Mouse (Mus musculus) heart, embryonic 16.5 days (tissue): ENCODE results near the gene Hoxa4. TPM values are rescaled to one million over a fixed set of nuclear protein-coding genes. Genes with fewer than 3 reads are reported as not detected.

ENCODE experiments used
- ATAC-seq: fragments of 200-750 bp; cut with Nextera tagmentation; replicated peaks from 2 replicates; pipeline ENCODE4 v1.8.0; 2017; ENCODE audit warnings: moderate number of reproducible peaks; ENCODE audit not compliant: insufficient read depth, low FRiP score; ENCODE audit errors: extremely low read depth
- H3K27ac ChIP-seq: fragments of 300-500 bp; sonication (generic); 2 replicates; pipeline ENCODE4 v1.5.1; 2014; ENCODE audit warnings: mild to moderate bottlenecking, low read length, control low read depth, moderate library complexity
- H3K27me3 ChIP-seq: fragments of 300-500 bp; sonication (generic); 2 replicates; pipeline ENCODE4 v1.6.1; 2014; ENCODE audit warnings: low read length, mixed read lengths; ENCODE audit not compliant: control insufficient read depth, insufficient read depth
- H3K36me3 ChIP-seq: fragments of 300-500 bp; sonication (generic); 2 replicates; pipeline ENCODE4 v1.6.1; 2014; ENCODE audit not compliant: control insufficient read depth, insufficient read depth
- H3K4me1 ChIP-seq: fragments of 300-500 bp; sonication (generic); 2 replicates; pipeline ENCODE4 v1.6.1; 2014; ENCODE audit warnings: low read length, mixed read lengths; ENCODE audit not compliant: control insufficient read depth, insufficient read depth
- H3K4me2 ChIP-seq: fragments of 300-500 bp; sonication (generic); 2 replicates; pipeline ENCODE4 v1.6.1; 2014; ENCODE audit warnings: low read depth, mild to moderate bottlenecking, control low read depth, low read length
- H3K4me3 ChIP-seq: fragments of 300-500 bp; sonication (generic); 2 replicates; pipeline ENCODE4 v1.5.1; 2014; ENCODE audit warnings: mild to moderate bottlenecking, control low read depth, low read length
- H3K9ac ChIP-seq: fragments of 300-500 bp; sonication (generic); 2 replicates; pipeline ENCODE4 v1.6.1; 2014; ENCODE audit warnings: low read length, control low read depth
- H3K9me3 ChIP-seq: fragments of 300-500 bp; sonication (generic); replicated peaks from 2 replicates; pipeline ENCODE4 v1.6.1; 2016; ENCODE audit warnings: low read length; ENCODE audit not compliant: control insufficient read depth
- WGBS: fragments of 180-500 bp; shearing (Covaris S2); extraction: QIAGEN DNeasy Blood & Tissue Kit; methylation state at CpG from one replicate; pipeline ENCODE4 v1.1.7; 2014; 5-methylcytosine and 5-hydroxymethylcytosine counted together
- polyA plus RNA-seq: library from polyadenylated mRNA; unstranded; fragments of >200 nt; fragmentation: Nextera tagmentation; extraction: Ambion mirVana; gene quantifications from 2 replicates; pipeline ENCODE4 v1.2.1, GENCODE M21; 2015

Gene Hoxa4
- polyA plus RNA-seq, 1 experiment from 2014 or later, result not detected

DNA sequence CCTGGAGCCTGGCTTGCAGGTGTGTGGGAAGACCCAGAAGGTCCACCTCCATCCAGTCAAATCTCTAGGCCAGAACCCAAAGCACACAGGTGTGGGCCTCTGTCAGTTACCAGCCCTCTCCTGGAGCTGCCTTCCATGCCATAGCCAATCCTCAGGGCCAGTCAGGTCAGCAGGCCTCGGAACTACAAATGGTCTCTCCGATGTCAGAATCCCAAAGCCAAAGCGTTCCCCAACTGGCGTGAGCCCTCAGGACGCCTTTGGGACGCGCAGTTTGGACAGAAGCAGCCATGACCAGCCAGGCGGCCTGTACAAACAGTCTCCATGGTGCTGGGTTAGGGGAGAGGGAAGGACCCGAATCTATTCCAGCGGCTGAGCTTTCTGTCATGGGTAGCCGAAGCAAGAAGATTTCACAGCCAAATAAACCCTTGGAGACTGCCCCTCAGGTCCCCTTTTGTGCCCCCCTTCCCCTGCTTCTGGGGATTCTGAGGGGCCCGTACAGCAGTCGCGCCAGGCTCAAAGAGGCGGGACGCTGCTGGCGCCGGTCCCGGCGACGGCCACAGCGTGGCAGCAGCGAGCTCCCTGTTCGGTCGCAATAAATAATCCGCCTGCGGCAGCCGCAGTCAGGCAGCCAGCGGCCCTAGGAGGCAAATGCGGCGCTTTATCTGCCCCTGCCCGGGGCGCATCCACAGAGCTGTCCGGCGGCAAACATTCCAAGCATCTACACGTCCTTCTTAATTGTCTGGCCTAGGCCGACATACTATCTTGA, 19.8 kb upstream of the Hoxa4 start:
- Histone ChIP-seq H3K27ac (no peak overlapping the region), H3K4me2 (peak overlapping the region; percentile 35), H3K9ac (no peak overlapping the region), H3K9me3 (no peaks in the 10 kb centered on the region), H3K27me3 (peaks cover 96% of the 10 kb centered on the region), H3K4me1 (peaks cover 4% of the 10 kb centered on the region), H3K4me3 (peak overlapping the region; percentile 5), H3K36me3 (no peaks in the 10 kb centered on the region)
- WGBS, result 1% methylated on average over 37 of the region's 37 CpGs
- peak; percentile 64; the same call in 1 of the 2 replicates for ATAC-seq

DNA sequence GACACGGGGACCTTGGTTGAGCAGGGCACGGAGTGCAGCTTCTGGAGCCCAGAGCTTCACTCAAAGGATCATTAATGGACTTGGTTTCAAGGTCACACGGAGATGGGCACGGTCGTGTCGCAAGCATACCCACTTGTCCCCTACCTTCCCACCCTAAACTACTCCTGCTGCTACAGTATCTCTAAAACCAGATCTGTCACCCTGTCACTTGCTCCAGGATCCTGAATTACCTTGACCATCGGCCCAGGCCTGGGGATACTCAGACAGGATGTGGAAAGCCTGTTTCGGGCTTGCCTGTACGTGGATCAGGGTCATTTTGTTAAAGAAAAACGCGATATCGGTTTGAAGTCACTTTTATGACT, 18.1 kb upstream of the Hoxa4 start:
- H3K36me3 ChIP-seq, result no peaks in the 10 kb centered on the region
- WGBS, result 16% methylated on average over 12 of the region's 12 CpGs
- peaks cover 4% of the 10 kb centered on the region for H3K4me1 ChIP-seq
- H3K9me3 ChIP-seq, result no peaks in the 10 kb centered on the region
- H3K27me3 ChIP-seq, result peaks cover 95% of the 10 kb centered on the region
- no peak overlapping the region for H3K4me2 ChIP-seq
- H3K9ac ChIP-seq, result no peak overlapping the region
- ATAC-seq, result no peak
- H3K4me3 ChIP-seq, result no peak overlapping the region
- H3K27ac ChIP-seq, result no peak overlapping the region

DNA sequence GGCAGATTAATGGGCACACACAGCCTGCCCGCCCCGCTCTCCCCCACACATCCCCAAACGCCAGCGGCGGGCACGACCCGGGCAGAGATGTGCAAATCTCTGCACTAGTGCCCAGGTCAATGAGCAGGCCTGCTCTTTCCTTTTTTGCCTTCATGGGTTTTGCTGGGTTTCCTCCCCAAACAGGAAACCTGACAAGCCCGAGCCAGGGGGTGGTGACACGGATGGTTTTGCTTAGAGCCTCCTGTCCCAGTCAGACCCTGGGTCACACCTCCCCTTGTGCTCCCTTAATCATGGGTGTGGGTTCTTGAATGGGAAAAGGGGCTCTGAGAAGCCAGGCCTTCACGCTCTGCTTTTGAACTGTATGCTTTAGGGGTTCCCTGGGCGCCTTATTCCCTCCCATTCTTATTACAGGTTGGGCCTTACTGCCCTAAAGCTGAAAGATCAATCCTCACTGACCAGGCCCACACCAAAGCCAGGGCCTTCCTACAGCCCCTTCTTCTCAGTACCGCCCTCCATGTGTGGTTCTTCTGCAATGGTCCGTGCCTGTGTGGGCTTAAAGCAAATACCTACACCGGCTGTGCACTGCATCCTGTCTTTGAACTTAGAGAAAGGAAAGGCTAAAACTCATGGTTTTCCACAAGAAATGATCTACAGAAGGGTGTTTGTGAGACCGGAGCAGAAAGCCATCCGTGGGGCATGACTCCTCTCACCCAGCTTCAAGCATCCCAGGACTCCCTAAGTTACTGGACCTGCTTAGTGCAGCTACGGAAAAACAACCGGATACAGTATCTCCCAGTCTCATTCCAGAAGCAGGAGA, 17.5 kb upstream of the Hoxa4 start:
- no peak overlapping the region for H3K9ac ChIP-seq
- peaks cover 5% of the 10 kb centered on the region for H3K4me1 ChIP-seq
- H3K9me3 ChIP-seq, result no peaks in the 10 kb centered on the region
- ATAC-seq, result no peak
- peak overlapping the region; percentile 28 for H3K4me3 ChIP-seq
- no peaks in the 10 kb centered on the region for H3K36me3 ChIP-seq
- H3K27me3 ChIP-seq, result peaks cover 95% of the 10 kb centered on the region
- H3K4me2 ChIP-seq, result peak overlapping the region; percentile 54
- WGBS, result 15% methylated on average over 18 of the region's 18 CpGs
- no peak overlapping the region for H3K27ac ChIP-seq

DNA sequence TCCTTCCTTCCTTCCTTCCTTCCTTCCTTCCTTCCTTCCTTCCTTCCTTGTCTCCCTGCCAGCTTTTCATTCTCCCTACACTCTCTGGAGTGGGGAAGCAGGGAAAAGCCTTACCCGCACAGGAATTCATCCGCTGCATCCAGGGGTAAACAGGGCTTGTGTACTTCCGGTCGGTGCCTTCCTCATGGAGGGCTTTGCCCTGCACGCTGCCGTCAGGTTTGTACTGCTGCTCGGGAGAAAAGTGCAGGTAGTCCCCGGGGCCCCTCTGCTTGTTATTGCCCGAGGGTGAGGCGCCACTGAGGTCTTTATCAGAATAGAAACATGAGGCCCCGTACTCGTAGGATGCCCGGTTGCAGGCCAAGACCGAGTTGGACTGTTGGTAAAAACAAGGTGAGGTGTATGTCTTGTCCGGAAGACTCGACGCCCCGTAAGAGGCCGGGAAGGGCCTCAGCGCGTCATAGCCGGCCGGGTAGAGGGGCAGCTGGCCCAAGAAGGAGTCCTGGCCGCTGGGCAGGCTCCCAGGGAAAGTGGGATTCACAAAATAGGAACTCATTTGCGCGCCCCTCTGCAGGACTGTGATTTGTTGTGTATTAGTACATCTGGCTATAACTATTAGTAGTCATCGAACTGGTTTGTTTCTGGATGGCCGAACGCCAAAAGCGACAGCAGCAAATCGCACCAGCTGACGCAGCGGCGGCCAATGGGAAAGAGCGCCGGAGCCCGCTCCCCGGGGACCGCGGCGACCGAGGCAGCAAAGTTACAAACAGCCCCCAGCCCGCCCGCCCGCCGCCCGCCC, 16.7 kb upstream of the Hoxa4 start, which contains the start of gene Hoxa6:
TSS of gene Hoxa6 (minus strand) at position 651 of the 796 bp plus-strand sequence.
- peaks cover 7% of the 10 kb centered on the region; the same call in 1 of the 2 replicates for H3K4me1 ChIP-seq
- H3K9ac ChIP-seq, result no peak within 1 kb of the TSS
- ATAC-seq, result no peak
- WGBS, result 4% methylated on average over 47 of the region's 47 CpGs
- H3K4me2 ChIP-seq, result peak within 1 kb of the TSS; percentile 54
- no peaks in the 10 kb centered on the region for H3K36me3 ChIP-seq
- no peaks in the 10 kb centered on the region for H3K9me3 ChIP-seq
- peak within 1 kb of the TSS; percentile 28 for H3K4me3 ChIP-seq
- H3K27me3 ChIP-seq, result peaks cover 87% of the 10 kb centered on the region
- H3K27ac ChIP-seq, result no peak within 1 kb of the TSS

DNA sequence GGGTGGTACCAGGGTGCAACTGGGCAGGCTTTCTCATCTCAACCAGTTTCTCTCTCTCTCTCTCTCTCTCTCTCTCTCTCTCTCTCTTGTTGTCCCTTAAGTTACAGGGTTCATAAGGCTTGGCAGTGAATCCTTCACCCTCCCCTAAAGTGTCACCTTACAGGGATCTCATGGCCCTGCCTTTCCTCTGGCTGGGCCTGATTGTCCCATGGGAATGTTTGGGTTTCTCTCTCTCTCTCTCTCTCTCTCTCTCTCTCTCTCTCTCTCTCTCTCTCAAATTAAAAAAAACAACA, 16.1 kb upstream of the Hoxa4 start:
- Histone ChIP-seq H3K9me3 (no peaks in the 10 kb centered on the region), H3K4me1 (peaks cover 3% of the 10 kb centered on the region; the same call in 1 of the 2 replicates), H3K4me3 (no peak overlapping the region), H3K36me3 (no peaks in the 10 kb centered on the region), H3K9ac (no peak overlapping the region), H3K27me3 (peaks cover 84% of the 10 kb centered on the region), H3K4me2 (no peak overlapping the region), H3K27ac (no peak overlapping the region)
- ATAC-seq, result no peak

DNA sequence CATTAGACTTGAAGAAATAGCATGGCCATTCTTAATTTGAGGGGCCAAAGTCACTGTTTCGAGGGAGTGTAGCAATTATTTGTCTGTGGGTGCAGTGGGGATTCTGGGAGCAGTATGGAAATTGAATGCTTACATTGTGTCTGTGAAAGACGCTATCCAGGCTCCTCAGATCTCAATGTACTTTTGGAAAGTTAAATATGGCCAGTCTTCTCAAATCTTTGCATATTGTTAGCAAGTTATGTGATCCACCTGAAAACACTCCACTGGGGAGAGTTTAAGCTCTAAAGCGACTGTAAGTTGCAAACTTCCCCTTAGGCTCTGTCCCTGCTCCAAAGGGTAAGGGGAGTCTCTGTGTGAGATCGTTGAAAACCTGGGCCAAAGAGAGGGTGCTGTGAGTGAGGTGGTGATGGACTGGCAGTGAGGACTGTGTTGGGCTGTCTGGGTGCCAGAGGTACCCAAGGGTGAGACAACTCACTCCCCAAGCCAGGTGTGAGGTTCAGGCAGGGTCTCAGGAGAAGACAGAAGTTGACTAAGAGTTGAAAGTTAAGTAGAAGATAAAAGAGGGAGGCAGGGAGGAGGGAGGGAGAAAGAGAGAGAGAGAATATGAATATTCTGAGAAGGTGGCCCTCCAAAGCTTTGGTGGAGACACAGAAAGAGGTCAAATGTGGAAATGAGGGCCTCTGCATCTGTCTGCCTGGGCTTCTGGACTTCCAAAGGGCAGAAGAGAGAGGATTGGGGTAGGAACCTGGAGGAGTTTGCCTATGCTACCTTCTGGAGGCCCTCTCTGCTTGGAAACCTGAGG, 15.5 kb upstream of the Hoxa4 start:
- H3K27me3 ChIP-seq, result peaks cover 82% of the 10 kb centered on the region
- no peak overlapping the region for H3K27ac ChIP-seq
- peaks cover 3% of the 10 kb centered on the region; the same call in 1 of the 2 replicates for H3K4me1 ChIP-seq
- no peaks in the 10 kb centered on the region for H3K36me3 ChIP-seq
- WGBS, result 18% methylated on average over 4 of the region's 4 CpGs
- no peak overlapping the region for H3K4me2 ChIP-seq
- no peak for ATAC-seq
- no peaks in the 10 kb centered on the region for H3K9me3 ChIP-seq
- no peak overlapping the region for H3K4me3 ChIP-seq
- H3K9ac ChIP-seq, result no peak overlapping the region

DNA sequence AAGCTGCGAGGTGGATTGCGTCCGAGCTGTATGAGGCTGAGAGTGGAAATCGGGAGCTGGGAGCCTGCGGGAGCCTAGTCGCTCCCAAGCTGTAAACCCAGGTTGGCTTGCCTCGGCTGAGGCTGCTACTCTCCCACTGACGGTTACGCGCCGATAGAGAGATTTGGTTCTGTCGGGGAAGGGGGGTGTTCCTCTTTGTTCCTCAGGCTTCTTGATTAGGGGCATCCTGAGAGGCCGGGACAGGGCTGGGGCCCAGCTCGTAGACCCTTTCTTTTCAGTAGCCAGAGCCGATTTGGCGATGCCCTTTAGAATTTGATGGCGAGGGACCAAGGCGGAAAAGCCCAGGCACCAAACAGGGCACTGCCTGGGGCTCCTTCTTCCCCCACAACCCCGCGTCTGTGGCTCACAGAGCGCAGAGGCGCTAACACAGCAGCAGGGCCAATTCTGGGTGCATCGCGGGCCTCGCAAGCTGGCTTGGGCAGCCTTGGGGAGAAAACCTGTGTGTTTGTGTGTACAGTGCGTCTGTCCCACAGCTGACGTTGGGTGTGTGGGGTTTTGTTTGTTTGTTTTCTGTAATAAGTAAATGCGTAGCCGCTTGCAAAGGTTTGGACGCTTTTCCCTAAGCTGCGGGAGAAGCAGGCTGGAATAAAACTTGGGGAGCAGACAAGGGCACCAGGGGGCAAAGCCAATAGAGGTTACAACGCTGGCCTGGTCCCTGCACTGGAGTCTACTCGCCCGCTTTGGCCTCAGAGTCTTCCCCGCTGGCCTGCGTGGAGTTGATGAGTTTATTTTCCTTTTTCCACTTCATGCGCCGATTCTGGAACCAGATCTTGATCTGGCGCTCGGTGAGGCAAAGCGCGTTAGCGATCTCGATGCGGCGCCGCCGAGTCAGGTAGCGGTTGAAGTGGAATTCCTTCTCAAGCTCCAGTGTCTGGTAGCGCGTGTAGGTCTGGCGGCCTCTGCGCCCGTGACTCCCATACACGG, 14.4 kb upstream of the Hoxa4 start:
- Histone ChIP-seq H3K9ac (no peak overlapping the region), H3K4me3 (peak overlapping the region; percentile 5; the same call in 1 of the 2 replicates), H3K4me2 (no peak overlapping the region), H3K9me3 (no peaks in the 10 kb centered on the region), H3K4me1 (peaks cover 3% of the 10 kb centered on the region; the same call in 1 of the 2 replicates), H3K27ac (no peak overlapping the region), H3K36me3 (no peaks in the 10 kb centered on the region), H3K27me3 (peaks cover 80% of the 10 kb centered on the region)
- WGBS, result 10% methylated on average over 55 of the region's 55 CpGs
- no peak for ATAC-seq
